Mouse (Mus musculus): ENCODE data around the gene Cryge.
"Not testable (repeated sequence)": the region's sequence is repeated elsewhere in the genome, so short reads cannot be mapped to it uniquely, and the experiment has no call there.

The Cryge gene

GRCm38 (mm10) chr1:65050952-65051351 is at the start of gene Cryge:
Gene Cryge, minus strand, starts transcription at chr1:65051149.
- DNase-seq (ENCODE audit: low spot score in 2 of 2): not testable (repeated sequence)

GRCm38 (mm10) chr1:65096953-65097352 is 46.0 kb upstream of the Cryge start:
- no peak for DNase-seq (ENCODE audit: low spot score in 2 of 2)

GRCm38 (mm10) chr1:65091566-65091965 is 40.6 kb upstream of the Cryge start:
- DNase-seq (ENCODE audit: low spot score in 2 of 2): no peak

GRCm38 (mm10) chr1:65090370-65090769 is 39.4 kb upstream of the Cryge start:
- DNase-seq (ENCODE audit: low spot score in 2 of 2): peak in 1 of 2 experiments; percentile 73

GRCm38 (mm10) chr1:65088567-65089356 is 37.8 kb upstream of the Cryge start:
- no peak for DNase-seq (ENCODE audit: low spot score in 2 of 2)

GRCm38 (mm10) chr1:65082188-65082587 is 31.2 kb upstream of the Cryge start, which contains the start of gene Crygb:
Gene Crygb, minus strand, starts transcription at chr1:65082288.
- DNase-seq (ENCODE audit: low spot score in 2 of 2): no peak

- no peak for DNase-seq (ENCODE audit: low spot score in 2 of 2)
Measured at GRCm38 (mm10) chr1:65075607-65076006, 24.7 kb upstream of the Cryge start.

- no peak for DNase-seq (ENCODE audit: low spot score in 2 of 2)
Measured at GRCm38 (mm10) chr1:65073589-65073988, 22.6 kb upstream of the Cryge start, which contains the start of gene Crygc. Gene Crygc, minus strand, starts transcription at chr1:65073689.

GRCm38 (mm10) chr1:65067842-65068241 is 16.9 kb upstream of the Cryge start:
- no peak for DNase-seq (ENCODE audit: low spot score in 2 of 2)

- no peak for DNase-seq (ENCODE audit: low spot score in 2 of 2)
Measured at GRCm38 (mm10) chr1:65064201-65064600, 13.3 kb upstream of the Cryge start.

- DNase-seq (ENCODE audit: low spot score in 2 of 2): no peak
Measured at GRCm38 (mm10) chr1:65063352-65063751, 12.4 kb upstream of the Cryge start, which contains the start of gene Crygd. Gene Crygd, minus strand, starts transcription at chr1:65063452.

GRCm38 (mm10) chr1:65052140-65052539 is 1.2 kb upstream of the Cryge start:
- no peak for DNase-seq (ENCODE audit: low spot score in 2 of 2)

- DNase-seq (ENCODE audit: low spot score in 2 of 2): no peak
Measured at GRCm38 (mm10) chr1:65051696-65052095, 747 bp upstream of the Cryge start.

- no peak for DNase-seq (ENCODE audit: low spot score in 2 of 2)
Measured at GRCm38 (mm10) chr1:65048781-65049180, 2.2 kb downstream of the Cryge start.

GRCm38 (mm10) chr1:65046401-65047109 is 4.4 kb downstream of the Cryge start:
- no peak for DNase-seq (ENCODE audit: low spot score in 2 of 2)

GRCm38 (mm10) chr1:65043433-65043832 is 7.5 kb downstream of the Cryge start:
- no peak for DNase-seq (ENCODE audit: low spot score in 2 of 2)

- no peak for DNase-seq (ENCODE audit: low spot score in 2 of 2)
Measured at GRCm38 (mm10) chr1:65041837-65042236, 9.1 kb downstream of the Cryge start.

- no peak for DNase-seq (ENCODE audit: low spot score in 2 of 2)
Measured at GRCm38 (mm10) chr1:65040806-65041205, 10.1 kb downstream of the Cryge start.

- no peak for DNase-seq (ENCODE audit: low spot score in 2 of 2)
Measured at GRCm38 (mm10) chr1:65039679-65040078, 11.3 kb downstream of the Cryge start.

GRCm38 (mm10) chr1:65037542-65037941 is 13.4 kb downstream of the Cryge start:
- no peak for DNase-seq (ENCODE audit: low spot score in 2 of 2)

- DNase-seq (ENCODE audit: low spot score in 2 of 2): no peak
Measured at GRCm38 (mm10) chr1:65035513-65035912, 15.4 kb downstream of the Cryge start.

- no peak for DNase-seq (ENCODE audit: low spot score in 2 of 2)
Measured at GRCm38 (mm10) chr1:65032641-65033040, 18.3 kb downstream of the Cryge start, which contains the start of gene Akr1cl. Gene Akr1cl, minus strand, starts transcription at chr1:65032759.

- DNase-seq (ENCODE audit: low spot score in 2 of 2): no peak
Measured at GRCm38 (mm10) chr1:65028206-65028605, 22.7 kb downstream of the Cryge start.

All from urinary bladder, adult 18-20 months (tissue).